Mouse (Mus musculus): Measurements from ENCODE around the gene Aco2.

DNA sequence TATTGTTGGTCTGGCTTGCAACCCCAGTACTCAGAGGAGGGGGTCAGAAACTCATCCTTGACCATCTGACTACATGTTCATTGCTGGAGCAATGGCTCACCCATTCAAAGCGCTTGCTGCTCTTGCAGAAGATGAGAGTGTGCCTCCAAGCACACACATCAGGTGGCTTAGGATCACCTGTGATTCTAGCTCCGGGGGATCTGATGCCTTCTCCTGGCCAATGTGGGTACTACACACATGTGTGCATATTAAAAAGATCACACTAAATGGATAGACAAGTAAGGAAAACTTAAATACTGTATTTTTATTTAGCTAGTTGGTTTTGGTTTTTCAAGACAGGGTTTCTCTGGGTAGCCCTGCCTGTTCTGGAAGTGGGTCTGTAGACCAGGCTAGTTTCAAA is 68.9 kb downstream of the Aco2 start:
- no peak for TF ChIP-seq CTCF (IDR thresholded peaks at IDR 0.05; ENCODE audit: low read depth, low read length)
- no peak for TF ChIP-seq POLR2A (IDR thresholded peaks at IDR 0.05; ENCODE audit: insufficient read depth, low read length)
- TF ChIP-seq EP300 (IDR thresholded peaks at IDR 0.05; ENCODE audit: insufficient read depth, low read depth, low read length): no peak

All from ES-Bruce4 (cell line).